Mouse (Mus musculus) midbrain, embryonic 15.5 days (tissue): ENCODE measurements at regions not wholly inside any gene's neighbourhood (a gene's known extent, or its start where the extent isn't known, plus 50 kb on each side); places are given as distances from the start of the nearest gene placed in this dataset. TPM values are rescaled to one million over a fixed set of nuclear protein-coding genes. Genes with fewer than 3 reads are reported as not detected.

Source experiments
- ATAC-seq: fragments of 200-750 bp; cut with Nextera tagmentation; replicated peaks from 2 replicates; pipeline ENCODE4 v1.8.0; 2017; ENCODE audit warnings: moderate TSS enrichment
- H3K27ac ChIP-seq: fragments of 300-500 bp; sonication (generic); 2 replicates; pipeline ENCODE4 v1.5.1; 2015; ENCODE audit warnings: mild to moderate bottlenecking, inconsistent platforms
- H3K27me3 ChIP-seq: fragments of 300-500 bp; sonication (generic); replicated peaks from 2 replicates; pipeline ENCODE4 v1.6.1; 2015; ENCODE audit warnings: inconsistent platforms
- H3K36me3 ChIP-seq: fragments of 300-500 bp; sonication (generic); replicated peaks from 2 replicates; pipeline ENCODE4 v1.6.1; 2015; ENCODE audit warnings: inconsistent platforms
- H3K4me1 ChIP-seq: fragments of 300-500 bp; sonication (generic); 2 replicates; pipeline ENCODE4 v1.6.1; 2015; ENCODE audit warnings: inconsistent platforms
- H3K4me2 ChIP-seq: fragments of 300-500 bp; sonication (generic); 2 replicates; pipeline ENCODE4 v1.6.1; 2015; ENCODE audit warnings: inconsistent platforms, mild to moderate bottlenecking, moderate library complexity
- H3K4me3 ChIP-seq: fragments of 300-500 bp; sonication (generic); 2 replicates; pipeline ENCODE4 v1.5.1; 2015; ENCODE audit warnings: mild to moderate bottlenecking, inconsistent platforms
- H3K9ac ChIP-seq: fragments of 300-500 bp; sonication (generic); 2 replicates; pipeline ENCODE4 v1.6.1; 2015; ENCODE audit warnings: mild to moderate bottlenecking, inconsistent platforms
- H3K9me3 ChIP-seq: fragments of 300-500 bp; sonication (generic); 2 replicates; pipeline ENCODE4 v1.6.1; 2016; ENCODE audit warnings: inconsistent platforms
- WGBS: fragments of 180-500 bp; shearing (Covaris S2); methylation state at CpG from one replicate; pipeline ENCODE4 v1.1.7; 2015; ENCODE audit warnings: mixed read lengths; 5-methylcytosine and 5-hydroxymethylcytosine counted together
- microRNA-seq: library from miRNA; unstranded; fragments of <30 nt; microRNA quantifications from one replicate; pipeline ENCODE4, GENCODE M21; 2016

GRCm38 (mm10) chr3:35496027-35496824, 257.7 kb upstream of the Atp11b start:
- WGBS = 58% methylated on average over 9 of the region's 9 CpGs
- Histone ChIP-seq H3K27ac (no peak overlapping the region), H3K27me3 (no peaks in the 10 kb centered on the region), H3K9ac (no peak overlapping the region), H3K4me2 (no peak overlapping the region), H3K4me3 (no peak overlapping the region), H3K4me1 (no peaks in the 10 kb centered on the region), H3K9me3 (no peaks in the 10 kb centered on the region), H3K36me3 (no peaks in the 10 kb centered on the region)
- 0 out of 2 replicates have a peak, but pooled peaks have one; percentile 71 for ATAC-seq

GRCm38 (mm10) chr3:35510314-35510713, 243.6 kb upstream of the Atp11b start:
- H3K27ac ChIP-seq = no peak overlapping the region
- no peaks in the 10 kb centered on the region for H3K9me3 ChIP-seq
- no peak for ATAC-seq
- no peak overlapping the region for H3K4me2 ChIP-seq
- WGBS = 70% methylated on average over 1 of the region's 1 CpGs
- no peaks in the 10 kb centered on the region for H3K4me1 ChIP-seq
- no peak overlapping the region for H3K9ac ChIP-seq
- H3K36me3 ChIP-seq = no peaks in the 10 kb centered on the region
- no peaks in the 10 kb centered on the region for H3K27me3 ChIP-seq
- H3K4me3 ChIP-seq = no peak overlapping the region

GRCm38 (mm10) chr3:35516517-35516916, 237.4 kb upstream of the Atp11b start:
- Histone ChIP-seq H3K27me3 (no peaks in the 10 kb centered on the region), H3K9ac (no peak overlapping the region), H3K27ac (no peak overlapping the region), H3K4me1 (no peaks in the 10 kb centered on the region), H3K4me3 (no peak overlapping the region), H3K36me3 (no peaks in the 10 kb centered on the region), H3K9me3 (no peaks in the 10 kb centered on the region), H3K4me2 (no peak overlapping the region)
- no peak for ATAC-seq
- 76% methylated on average over 4 of the region's 4 CpGs for WGBS

GRCm38 (mm10) chr3:35520131-35520530, 233.8 kb upstream of the Atp11b start:
- H3K4me3 ChIP-seq = no peak overlapping the region
- no peak for ATAC-seq
- WGBS = 73% methylated on average over 3 of the region's 3 CpGs

GRCm38 (mm10) chr3:35547696-35548095, 206.2 kb upstream of the Atp11b start:
- H3K36me3 ChIP-seq = no peaks in the 10 kb centered on the region
- no peaks in the 10 kb centered on the region for H3K4me1 ChIP-seq
- no peaks in the 10 kb centered on the region for H3K27me3 ChIP-seq
- ATAC-seq = no peak
- no peak overlapping the region for H3K27ac ChIP-seq
- no peaks in the 10 kb centered on the region for H3K9me3 ChIP-seq
- H3K4me2 ChIP-seq = no peak overlapping the region
- no peak overlapping the region for H3K4me3 ChIP-seq
- H3K9ac ChIP-seq = no peak overlapping the region

More at GRCm38 (mm10) chr3:35520131-35520530, 233.8 kb upstream of the Atp11b start:
- no peaks in the 10 kb centered on the region for H3K27me3 ChIP-seq
- H3K36me3 ChIP-seq = no peaks in the 10 kb centered on the region
- H3K4me2 ChIP-seq = no peak overlapping the region
- no peaks in the 10 kb centered on the region for H3K9me3 ChIP-seq
- no peaks in the 10 kb centered on the region for H3K4me1 ChIP-seq
- no peak overlapping the region for H3K27ac ChIP-seq
- H3K9ac ChIP-seq = no peak overlapping the region

- Histone ChIP-seq H3K4me3 (no peak overlapping the region), H3K4me2 (no peak overlapping the region), H3K36me3 (no peaks in the 10 kb centered on the region), H3K9me3 (no peaks in the 10 kb centered on the region), H3K9ac (no peak overlapping the region), H3K27me3 (no peaks in the 10 kb centered on the region), H3K27ac (no peak overlapping the region), H3K4me1 (no peaks in the 10 kb centered on the region)
- 81% methylated on average over 9 of the region's 9 CpGs for WGBS
- no peak for ATAC-seq
Measured at GRCm38 (mm10) chr3:35551791-35552190, 202.1 kb upstream of the Atp11b start.

GRCm38 (mm10) chr3:35560425-35560824, 193.5 kb upstream of the Atp11b start:
- Histone ChIP-seq H3K27me3 (no peaks in the 10 kb centered on the region), H3K27ac (no peak overlapping the region), H3K4me1 (no peaks in the 10 kb centered on the region), H3K9me3 (no peaks in the 10 kb centered on the region), H3K4me3 (no peak overlapping the region), H3K36me3 (no peaks in the 10 kb centered on the region), H3K9ac (no peak overlapping the region), H3K4me2 (no peak overlapping the region)
- WGBS = 86% methylated on average over 10 of the region's 10 CpGs
- ATAC-seq = no peak

GRCm38 (mm10) chr3:35574402-35574801, 179.5 kb upstream of the Atp11b start:
- Histone ChIP-seq H3K4me1 (no peaks in the 10 kb centered on the region), H3K4me3 (no peak overlapping the region), H3K9me3 (no peaks in the 10 kb centered on the region), H3K27ac (no peak overlapping the region), H3K36me3 (no peaks in the 10 kb centered on the region), H3K4me2 (no peak overlapping the region), H3K27me3 (no peaks in the 10 kb centered on the region), H3K9ac (no peak overlapping the region)
- 14% methylated on average over 10 of the region's 10 CpGs for WGBS
- ATAC-seq = peak; percentile 81

Small RNA genes in the stretch of these regions (microRNA-seq; reads per million reads assigned to microRNA genes)
- gene Gm25442 = not detected
